Mouse (Mus musculus) myocyte (in vitro differentiated cells): Measurements from ENCODE around the gene Unkl. TPM values are rescaled to one million over a fixed set of nuclear protein-coding genes. Genes with fewer than 3 reads are reported as not detected.

Source experiments
- H3K27me3 ChIP-seq: one replicate; pipeline ENCODE4 v1.6.1; 2011; ENCODE audit not compliant: control insufficient read depth, insufficient read depth, insufficient read length
- H3K36me3 ChIP-seq: one replicate; pipeline ENCODE4 v1.6.1; 2011; ENCODE audit not compliant: control insufficient read depth, insufficient read depth
- H3K4me2 ChIP-seq: one replicate; pipeline ENCODE4 v1.6.1; 2011; ENCODE audit warnings: low read depth, control low read depth
- H3K4me3 ChIP-seq: one replicate; pipeline ENCODE4 v1.5.1; 2011; ENCODE audit warnings: mild to moderate bottlenecking, control low read depth, moderate library complexity
- H3K79me2 ChIP-seq: one replicate; pipeline ENCODE4 v1.6.1; 2011; ENCODE audit not compliant: control insufficient read depth, insufficient read depth
- H3ac ChIP-seq: one replicate; pipeline ENCODE4 v1.6.1; 2011; ENCODE audit not compliant: control insufficient read depth, insufficient read length
- CEBPB ChIP-seq: IDR thresholded peaks from 2 replicates; pipeline ENCODE4 v1.6.1; 2011; ENCODE audit warnings: mild to moderate bottlenecking, moderate library complexity; ENCODE audit not compliant: poor library complexity, insufficient read depth, severe bottlenecking
- E2F4 ChIP-seq: IDR thresholded peaks from one replicate; pipeline ENCODE4 v1.6.1; 2011; ENCODE audit warnings: mild to moderate bottlenecking, control low read depth, moderate library complexity; ENCODE audit not compliant: insufficient read depth
- MAX ChIP-seq: IDR thresholded peaks from one replicate; pipeline ENCODE4 v1.6.1; 2011; ENCODE audit warnings: low read depth, mild to moderate bottlenecking, control low read depth
- MYOD1 ChIP-seq, 3 experiments: IDR thresholded peaks; one replicate each; pipeline ENCODE4 v1.6.1; 2011; ENCODE audit warnings: control low read depth in 2 of 3, low read depth in 2 of 3, mild to moderate bottlenecking in 2 of 3, moderate library complexity in 1 of 3; ENCODE audit not compliant: insufficient read length in 2 of 3, control insufficient read depth in 1 of 3
- MYOG ChIP-seq, 3 experiments: IDR thresholded peaks; one replicate each; pipeline ENCODE4 v1.6.1; 2011; ENCODE audit warnings: control low read depth in 2 of 3, low read depth in 2 of 3, mild to moderate bottlenecking in 2 of 3; ENCODE audit not compliant: insufficient read length in 2 of 3, control insufficient read depth in 1 of 3, insufficient read depth in 1 of 3
- POLR2A ChIP-seq: IDR thresholded peaks from one replicate; pipeline ENCODE4 v1.6.1; 2011; ENCODE audit warnings: low read depth, mild to moderate bottlenecking, control low read depth, moderate library complexity; ENCODE audit not compliant: insufficient read length
- POLR2AphosphoS2 ChIP-seq: IDR thresholded peaks from one replicate; pipeline ENCODE4 v1.6.1; 2011; ENCODE audit warnings: low read depth, control low read depth; ENCODE audit not compliant: insufficient read length
- REST ChIP-seq: IDR thresholded peaks from one replicate; pipeline ENCODE4 v1.6.1; 2011; ENCODE audit warnings: mild to moderate bottlenecking, control low read depth, moderate library complexity; ENCODE audit not compliant: insufficient read depth, insufficient read length
- SRF ChIP-seq: IDR thresholded peaks from one replicate; pipeline ENCODE4 v1.6.1; 2011; ENCODE audit warnings: low read depth; ENCODE audit not compliant: control insufficient read depth, insufficient read length
- TCF12 ChIP-seq: IDR thresholded peaks from one replicate; pipeline ENCODE4 v1.6.1; 2011; ENCODE audit warnings: mild to moderate bottlenecking, control low read depth; ENCODE audit not compliant: poor library complexity, insufficient read depth, severe bottlenecking
- TCF3 ChIP-seq: IDR thresholded peaks from one replicate; pipeline ENCODE4 v1.6.1; 2011; ENCODE audit warnings: low read depth, control low read depth; ENCODE audit not compliant: insufficient read length
- USF1 ChIP-seq: IDR thresholded peaks from one replicate; pipeline ENCODE4 v1.6.1; 2011; ENCODE audit warnings: low read depth, mild to moderate bottlenecking, control low read depth, moderate library complexity
- polyA plus RNA-seq: library from polyadenylated mRNA; unstranded; fragments of >200 nt; fragmentation: generic; extraction: Trizol; gene quantifications from one replicate; pipeline ENCODE4 v1.2.1, GENCODE M21; 2012; ENCODE audit warnings: missing spikeins

Unkl gene
- polyA plus RNA-seq, 1 experiment: 1.9 TPM

DNA sequence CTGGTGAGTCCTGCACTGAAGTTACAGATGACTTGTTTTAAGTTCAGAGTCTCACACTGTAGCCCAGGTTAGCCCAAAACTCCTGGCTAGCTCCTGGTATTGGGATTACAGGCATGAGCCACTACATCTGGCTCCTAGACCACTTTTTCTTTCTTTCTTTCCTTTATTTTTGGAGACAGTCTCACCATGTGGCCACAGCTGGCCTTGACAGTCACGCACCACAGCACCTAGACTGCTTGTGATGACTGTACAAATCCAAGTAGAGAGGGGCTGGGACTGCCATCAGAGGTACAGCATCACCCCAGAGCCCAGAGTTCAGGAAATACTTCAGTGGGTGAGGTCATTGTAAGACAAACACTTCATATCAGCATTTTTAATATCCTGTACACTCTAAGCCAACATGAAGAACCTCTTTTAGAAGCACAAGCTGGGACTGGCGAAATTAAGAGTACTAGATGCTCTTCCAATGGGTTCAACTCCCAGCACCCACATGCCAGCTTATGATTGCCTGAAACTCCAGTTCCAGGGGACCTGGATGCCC is 82.7 kb downstream of the Unkl start:
- no peak overlapping the region for H3ac ChIP-seq
- H3K36me3 ChIP-seq: peaks cover 33% of the 10 kb centered on the region
- H3K4me3 ChIP-seq: peak overlapping the region; percentile 100
- TF ChIP-seq E2F4 (no peak), POLR2A (no peak), MAX (no peak), TCF3 (no peak), CEBPB (no peak), SRF (no peak), USF1 (no peak), POLR2AphosphoS2 (no peak), MYOG (IDR thresholded peaks at IDR 0.05; ENCODE audit: control insufficient read depth in 1 of 3, insufficient read depth in 1 of 3, insufficient read length in 2 of 3, low read depth in 2 of 3) (no peak), TCF12 (no peak), MYOD1 (IDR thresholded peaks at IDR 0.05; ENCODE audit: control insufficient read depth in 1 of 3, insufficient read length in 2 of 3, low read depth in 2 of 3) (no peak), REST (no peak)
- H3K79me2 ChIP-seq: peaks cover 68% of the 10 kb centered on the region
- H3K4me2 ChIP-seq: peak overlapping the region; percentile 95
- H3K27me3 ChIP-seq: no peaks in the 10 kb centered on the region

DNA sequence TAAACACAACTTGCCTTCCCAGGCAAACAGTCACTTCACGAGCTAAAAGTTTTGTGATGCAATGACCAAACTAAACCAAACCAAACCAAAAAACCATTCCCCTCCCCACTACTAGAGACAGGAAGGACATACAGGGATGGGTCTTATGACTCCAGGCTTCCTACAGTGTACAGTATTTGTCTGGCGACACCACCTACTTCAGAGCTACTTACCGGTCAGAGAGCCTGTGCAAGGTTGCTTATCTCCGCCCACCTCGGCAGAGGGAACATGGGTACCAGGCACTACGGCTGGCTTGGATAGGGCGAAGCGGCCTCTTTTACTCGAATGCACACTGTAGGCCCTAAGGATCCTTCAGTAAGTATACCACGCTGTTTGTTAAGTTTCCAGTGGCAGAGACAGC is 84.1 kb downstream of the Unkl start:
- Histone ChIP-seq H3K36me3 (peaks cover 18% of the 10 kb centered on the region), H3K27me3 (no peaks in the 10 kb centered on the region)
- no peak for TF ChIP-seq TCF3
- TF ChIP-seq POLR2A: no peak
- no peak for TF ChIP-seq TCF12
- TF ChIP-seq REST: no peak
- TF ChIP-seq USF1: no peak
- TF ChIP-seq MYOD1 (IDR thresholded peaks at IDR 0.05; ENCODE audit: control insufficient read depth in 1 of 3, insufficient read length in 2 of 3, low read depth in 2 of 3): no peak
- TF ChIP-seq E2F4: no peak
- no peak for TF ChIP-seq CEBPB
- TF ChIP-seq MAX: no peak
- no peak for TF ChIP-seq POLR2AphosphoS2
- no peak for TF ChIP-seq SRF
- TF ChIP-seq MYOG (IDR thresholded peaks at IDR 0.05; ENCODE audit: control insufficient read depth in 1 of 3, insufficient read depth in 1 of 3, insufficient read length in 2 of 3, low read depth in 2 of 3): no peak

DNA sequence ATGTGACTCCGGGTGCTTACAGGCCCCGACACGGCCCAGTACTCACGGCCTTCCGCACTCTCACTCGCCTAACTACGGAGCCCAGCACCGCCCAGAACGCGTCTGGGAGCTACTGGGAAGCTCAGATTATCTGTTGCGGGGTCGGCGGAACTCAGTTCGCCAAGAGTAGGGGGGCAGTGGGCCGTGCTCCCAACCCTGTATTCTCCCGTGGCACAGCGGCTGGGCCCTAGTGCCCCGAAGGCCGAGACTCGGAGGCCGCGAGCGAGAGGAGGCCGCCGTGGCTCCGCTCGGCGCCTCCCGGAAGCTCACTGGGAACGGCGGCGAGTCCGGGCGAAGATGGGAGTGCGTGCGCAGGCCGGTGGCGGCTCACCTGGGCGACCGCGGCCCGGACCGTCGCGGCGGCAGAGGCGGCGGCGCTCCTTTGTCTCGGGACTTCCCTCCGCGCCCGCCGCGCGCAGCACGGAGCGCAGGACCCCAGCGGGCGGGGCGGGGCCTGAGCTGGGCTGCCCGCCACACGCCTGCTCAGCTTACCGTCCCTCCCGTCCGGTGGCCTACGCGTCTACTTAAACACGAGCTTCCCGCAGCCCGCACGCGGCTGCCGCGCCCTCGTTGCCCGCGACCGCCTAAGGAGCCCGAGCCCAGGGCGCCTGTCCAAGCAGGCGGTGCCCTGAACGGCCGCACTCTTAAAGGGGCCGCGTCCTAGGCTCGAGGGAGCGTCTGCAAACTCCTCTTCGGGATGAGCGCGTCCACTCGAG is 84.9 kb downstream of the Unkl start:
- Histone ChIP-seq H3K4me2 (peak overlapping the region; percentile 95), H3K36me3 (peaks cover 10% of the 10 kb centered on the region), H3ac (peak overlapping the region; percentile 87), H3K4me3 (peak overlapping the region; percentile 100), H3K27me3 (peaks cover 4% of the 10 kb centered on the region), H3K79me2 (peaks cover 50% of the 10 kb centered on the region)
- TF ChIP-seq TCF12 (no peak), USF1 (no peak), POLR2A (peak; percentile 95), MAX (peak; percentile 96), MYOG (IDR thresholded peaks at IDR 0.05; ENCODE audit: control insufficient read depth in 1 of 3, insufficient read depth in 1 of 3, insufficient read length in 2 of 3, low read depth in 2 of 3) (no peak), TCF3 (peak; percentile 15), REST (no peak), SRF (no peak), MYOD1 (IDR thresholded peaks at IDR 0.05; ENCODE audit: control insufficient read depth in 1 of 3, insufficient read length in 2 of 3, low read depth in 2 of 3) (no peak), POLR2AphosphoS2 (peak; percentile 85), E2F4 (peak; percentile 25), CEBPB (no peak)

More for the DNA sequence above, 84.1 kb downstream of the Unkl start:
- Histone ChIP-seq H3K79me2 (peaks cover 58% of the 10 kb centered on the region), H3K4me2 (peak overlapping the region; percentile 95), H3K4me3 (peak overlapping the region; percentile 100), H3ac (peak overlapping the region; percentile 87)

DNA sequence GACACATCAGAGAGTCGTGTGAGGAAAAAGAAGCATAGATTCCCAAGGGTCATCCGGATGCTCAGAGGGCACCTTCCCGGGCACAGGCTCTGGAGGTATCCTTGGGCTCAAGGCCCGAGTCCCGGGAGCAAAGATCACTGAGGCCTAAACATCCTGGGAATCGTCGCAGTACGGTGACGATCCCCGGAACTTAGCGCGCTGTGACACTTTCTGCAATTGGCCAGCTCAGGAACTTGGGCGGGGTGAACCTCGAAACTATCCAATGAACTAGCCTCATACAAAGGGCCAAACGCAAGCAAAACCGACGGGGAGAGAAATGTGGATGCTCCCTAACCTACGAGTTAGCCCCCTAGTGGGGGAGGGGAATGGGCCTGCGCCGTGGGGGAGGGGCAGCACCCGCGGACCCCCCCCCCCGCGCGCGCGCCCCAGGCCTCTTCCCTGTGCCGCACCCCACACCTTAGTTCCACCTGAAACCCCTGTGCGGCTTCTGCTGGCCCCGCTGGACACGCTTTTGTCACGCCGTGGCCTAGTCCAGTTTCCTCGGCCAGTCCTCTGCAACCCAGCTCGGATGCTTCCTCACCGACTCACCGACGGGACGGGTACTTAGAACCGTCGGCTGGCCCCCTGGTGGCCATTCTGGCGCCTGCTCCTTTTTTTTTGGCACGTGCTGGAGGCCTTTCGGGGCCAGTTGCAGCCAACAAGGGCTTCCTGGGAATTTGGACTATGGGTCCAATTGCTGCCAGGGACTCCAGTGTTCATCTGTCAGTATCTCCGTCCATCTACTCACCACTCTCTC is 85.7 kb downstream of the Unkl start:
- peaks cover 43% of the 10 kb centered on the region for H3K79me2 ChIP-seq
- peaks cover 3% of the 10 kb centered on the region for H3K36me3 ChIP-seq
- H3ac ChIP-seq: peak overlapping the region; percentile 87
- H3K4me3 ChIP-seq: peak overlapping the region; percentile 100
- H3K4me2 ChIP-seq: peak overlapping the region; percentile 56
- TF ChIP-seq TCF3: no peak
- peak; percentile 48 for TF ChIP-seq USF1
- peak; percentile 43 for TF ChIP-seq POLR2A
- H3K27me3 ChIP-seq: peaks cover 4% of the 10 kb centered on the region
